Mouse (Mus musculus) forebrain, embryonic 13.5 days (tissue): Measurements from ENCODE around the gene Ager. TPM values are rescaled to one million over a fixed set of nuclear protein-coding genes. Genes with fewer than 3 reads are reported as not detected.

Experiments used
- ATAC-seq: fragments of 200-750 bp; cut with Nextera tagmentation; 2 replicates; pipeline ENCODE4 v1.8.0; 2017
- H3K27ac ChIP-seq: fragments of 300-500 bp; sonication (generic); 2 replicates; pipeline ENCODE4 v1.5.1; 2015; ENCODE audit warnings: inconsistent platforms, mild to moderate bottlenecking, moderate library complexity
- H3K27me3 ChIP-seq: fragments of 300-500 bp; sonication (generic); 2 replicates; pipeline ENCODE4 v1.6.1; 2015; ENCODE audit warnings: mild to moderate bottlenecking, inconsistent platforms
- H3K36me3 ChIP-seq: fragments of 300-500 bp; sonication (generic); 2 replicates; pipeline ENCODE4 v1.6.1; 2015; ENCODE audit warnings: mild to moderate bottlenecking, inconsistent platforms; ENCODE audit not compliant: poor library complexity, severe bottlenecking
- H3K4me1 ChIP-seq: fragments of 300-500 bp; sonication (generic); 2 replicates; pipeline ENCODE4 v1.6.1; 2015; ENCODE audit warnings: inconsistent platforms
- H3K4me2 ChIP-seq: fragments of 300-500 bp; sonication (generic); 2 replicates; pipeline ENCODE4 v1.6.1; 2015; ENCODE audit warnings: inconsistent platforms, mild to moderate bottlenecking, moderate library complexity
- H3K4me3 ChIP-seq: fragments of 300-500 bp; sonication (generic); 2 replicates; pipeline ENCODE4 v1.5.1; 2015; ENCODE audit warnings: mild to moderate bottlenecking, inconsistent platforms
- H3K9ac ChIP-seq: fragments of 300-500 bp; sonication (generic); 2 replicates; pipeline ENCODE4 v1.6.1; 2015; ENCODE audit warnings: mild to moderate bottlenecking, inconsistent platforms
- H3K9me3 ChIP-seq: fragments of 300-500 bp; sonication (generic); replicated peaks from 2 replicates; pipeline ENCODE4 v1.6.1; 2016; ENCODE audit warnings: inconsistent platforms
- WGBS: fragments of 180-500 bp; shearing (Covaris S2); methylation state at CpG from one replicate; pipeline ENCODE4 v1.1.7; 2015; 5-methylcytosine and 5-hydroxymethylcytosine counted together
- polyA plus RNA-seq: library from polyadenylated mRNA; unstranded; fragments of >200 nt; fragmentation: Nextera tagmentation; extraction: Ambion mirVana; gene quantifications from 2 replicates; pipeline ENCODE4 v1.2.1, GENCODE M21; 2015

The Ager gene
- polyA plus RNA-seq, 1 experiment from 2014 or later, result 2.5 TPM

- Histone ChIP-seq H3K9me3 (no peaks in the 10 kb centered on the region), H3K4me3 (no peak overlapping the region), H3K4me1 (peaks cover 24% of the 10 kb centered on the region), H3K9ac (peak overlapping the region; percentile 21), H3K27ac (peak overlapping the region; percentile 83), H3K36me3 (no peaks in the 10 kb centered on the region; the same call in 1 of the 2 replicates), H3K4me2 (peak overlapping the region; percentile 26), H3K27me3 (0 out of 2 replicates have a peak, but pooled peaks cover 4% of the 10 kb centered on the region)
- peak; percentile 42 for ATAC-seq
- WGBS, result 12% methylated on average over 11 of the region's 11 CpGs
Measured at GRCm38 (mm10) chr17:34640778-34641601, 43.3 kb downstream of the Ager start.

GRCm38 (mm10) chr17:34641945-34642344, 44.3 kb downstream of the Ager start:
- H3K27me3 ChIP-seq, result 0 out of 2 replicates have a peak, but pooled peaks cover 3% of the 10 kb centered on the region
- no peak overlapping the region for H3K4me2 ChIP-seq
- peaks cover 31% of the 10 kb centered on the region for H3K4me1 ChIP-seq
- WGBS, result 89% methylated on average over 3 of the region's 3 CpGs
- no peaks in the 10 kb centered on the region for H3K9me3 ChIP-seq
- ATAC-seq, result no peak
- H3K27ac ChIP-seq, result peak overlapping the region; percentile 83
- no peak overlapping the region for H3K9ac ChIP-seq
- H3K36me3 ChIP-seq, result no peaks in the 10 kb centered on the region; the same call in 1 of the 2 replicates
- no peak overlapping the region for H3K4me3 ChIP-seq

- Histone ChIP-seq H3K36me3 (peaks cover under 1% of the 10 kb centered on the region; the same call in 1 of the 2 replicates), H3K4me3 (no peak overlapping the region), H3K27me3 (no peaks in the 10 kb centered on the region), H3K4me2 (no peak overlapping the region), H3K27ac (no peak overlapping the region), H3K4me1 (peaks cover 40% of the 10 kb centered on the region), H3K9ac (no peak overlapping the region), H3K9me3 (no peaks in the 10 kb centered on the region)
- WGBS, result 91% methylated on average over 4 of the region's 4 CpGs
- no peak for ATAC-seq
Measured at GRCm38 (mm10) chr17:34643379-34643778, 45.7 kb downstream of the Ager start.

- ATAC-seq, result no peak
- H3K4me3 ChIP-seq, result no peak overlapping the region
- no peaks in the 10 kb centered on the region for H3K27me3 ChIP-seq
- 0 out of 2 replicates have a peak overlapping the region, but pooled peaks have one; percentile 37 for H3K27ac ChIP-seq
- H3K36me3 ChIP-seq, result peaks cover 6% of the 10 kb centered on the region
- no peaks in the 10 kb centered on the region for H3K9me3 ChIP-seq
- H3K4me2 ChIP-seq, result no peak overlapping the region
- peaks cover 43% of the 10 kb centered on the region for H3K4me1 ChIP-seq
- H3K9ac ChIP-seq, result no peak overlapping the region
- WGBS, result 87% methylated on average over 10 of the region's 10 CpGs
Measured at GRCm38 (mm10) chr17:34643944-34644343, 46.3 kb downstream of the Ager start.

GRCm38 (mm10) chr17:34644608-34645007, 46.9 kb downstream of the Ager start, which contains the start of gene Fkbpl:
Fkbpl (plus strand) TSS chr17:34644764.
- under 1% methylated on average over 16 of the region's 16 CpGs for WGBS
- Histone ChIP-seq H3K9ac (peak within 1 kb of the TSS; percentile 70), H3K9me3 (no peaks in the 10 kb centered on the region), H3K36me3 (peaks cover 13% of the 10 kb centered on the region), H3K27ac (peak within 1 kb of the TSS; percentile 76), H3K27me3 (no peaks in the 10 kb centered on the region), H3K4me1 (peaks cover 43% of the 10 kb centered on the region), H3K4me2 (peak within 1 kb of the TSS; percentile 70), H3K4me3 (peak within 1 kb of the TSS; percentile 59)
- peak; percentile 85 for ATAC-seq

GRCm38 (mm10) chr17:34645256-34645829, 47.7 kb downstream of the Ager start:
- H3K36me3 ChIP-seq, result peaks cover 20% of the 10 kb centered on the region
- H3K27ac ChIP-seq, result peak overlapping the region; percentile 76; the same call in 1 of the 2 replicates
- peaks cover 43% of the 10 kb centered on the region for H3K4me1 ChIP-seq
- WGBS, result 44% methylated on average over 10 of the region's 10 CpGs
- H3K9me3 ChIP-seq, result no peaks in the 10 kb centered on the region
- H3K4me2 ChIP-seq, result peak overlapping the region; percentile 70
- H3K9ac ChIP-seq, result peak overlapping the region; percentile 70
- H3K27me3 ChIP-seq, result no peaks in the 10 kb centered on the region
- H3K4me3 ChIP-seq, result peak overlapping the region; percentile 59
- ATAC-seq, result no peak

- H3K4me3 ChIP-seq, result peak overlapping the region; percentile 11; the same call in 1 of the 2 replicates
- 89% methylated on average over 30 of the region's 30 CpGs for WGBS
- peak overlapping the region; percentile 70; the same call in 1 of the 2 replicates for H3K9ac ChIP-seq
- peak overlapping the region; percentile 70 for H3K4me2 ChIP-seq
- no peak for ATAC-seq
- no peaks in the 10 kb centered on the region for H3K9me3 ChIP-seq
- H3K36me3 ChIP-seq, result peaks cover 26% of the 10 kb centered on the region
- H3K4me1 ChIP-seq, result peaks cover 37% of the 10 kb centered on the region
- H3K27ac ChIP-seq, result no peak overlapping the region
- H3K27me3 ChIP-seq, result no peaks in the 10 kb centered on the region
Measured at GRCm38 (mm10) chr17:34645831-34646511, 48.3 kb downstream of the Ager start.

GRCm38 (mm10) chr17:34646906-34647787, 49.5 kb downstream of the Ager start, which contains the start of gene Atf6b:
Atf6b (plus strand) TSS chr17:34647146.
- H3K27ac ChIP-seq, result peak within 1 kb of the TSS; percentile 60
- no peaks in the 10 kb centered on the region for H3K9me3 ChIP-seq
- H3K36me3 ChIP-seq, result peaks cover 38% of the 10 kb centered on the region
- H3K27me3 ChIP-seq, result no peaks in the 10 kb centered on the region
- peak within 1 kb of the TSS; percentile 91 for H3K4me2 ChIP-seq
- WGBS, result 1% methylated on average over 66 of the region's 66 CpGs
- ATAC-seq, result peak; percentile 97
- H3K4me1 ChIP-seq, result peaks cover 31% of the 10 kb centered on the region
- H3K9ac ChIP-seq, result peak within 1 kb of the TSS; percentile 89
- peak within 1 kb of the TSS; percentile 93 for H3K4me3 ChIP-seq

- 85% methylated on average over 16 of the region's 16 CpGs for WGBS
- peak overlapping the region; percentile 89 for H3K9ac ChIP-seq
Measured at GRCm38 (mm10) chr17:34648141-34648890, 50.7 kb downstream of the Ager start.

GRCm38 (mm10) chr17:34649106-34649864, 51.6 kb downstream of the Ager start:
- H3K4me3 ChIP-seq, result no peak overlapping the region
- H3K9ac ChIP-seq, result no peak overlapping the region
- no peaks in the 10 kb centered on the region for H3K9me3 ChIP-seq
- no peaks in the 10 kb centered on the region for H3K27me3 ChIP-seq
- H3K4me1 ChIP-seq, result peaks cover 31% of the 10 kb centered on the region
- peaks cover 59% of the 10 kb centered on the region for H3K36me3 ChIP-seq
- no peak overlapping the region for H3K27ac ChIP-seq
- H3K4me2 ChIP-seq, result no peak overlapping the region
- ATAC-seq, result no peak
- WGBS, result 91% methylated on average over 18 of the region's 18 CpGs

More at GRCm38 (mm10) chr17:34648141-34648890, 50.7 kb downstream of the Ager start:
- Histone ChIP-seq H3K36me3 (peaks cover 50% of the 10 kb centered on the region), H3K27ac (no peak overlapping the region), H3K4me1 (peaks cover 31% of the 10 kb centered on the region), H3K27me3 (no peaks in the 10 kb centered on the region), H3K4me3 (peak overlapping the region; percentile 93), H3K4me2 (peak overlapping the region; percentile 91), H3K9me3 (no peaks in the 10 kb centered on the region)
- no peak for ATAC-seq
